In genomic region chr8:3358060-3358459, GRCm38 (mm10) we compare ENCODE assay signal across 8 mouse cellular contexts. TPM values are rescaled to one million over a fixed set of nuclear protein-coding genes. Genes with fewer than 3 reads are reported as not detected.
DNase-seq lines count a peak whose midpoint lies in the region; ATAC-seq and TF ChIP-seq lines count a peak whose summit lies in the region.

No protein-coding gene starts in this region.

- no peak overlapping the region for H3K4me2 ChIP-seq in heart, embryonic 12.5 days
- no peak overlapping the region for H3K4me2 ChIP-seq in limb, embryonic 13.5 days (replicated peaks)
- no peak overlapping the region for H3K4me2 ChIP-seq in neural tube, embryonic 14.5 days (ENCODE audit: low read depth, low read length)

- H3K27ac ChIP-seq in heart, embryonic 12.5 days (ENCODE audit: poor library complexity, severe bottlenecking), result no peak overlapping the region
- H3K27ac ChIP-seq in limb, embryonic 13.5 days, result no peak overlapping the region
- H3K27ac ChIP-seq in neural tube, embryonic 14.5 days (ENCODE audit: low read depth, low read length), result no peak overlapping the region
- H3K27ac ChIP-seq in testis, adult 2 months (ENCODE audit: control insufficient read depth, insufficient read depth, low read depth, low read length), result no peak overlapping the region

- ATAC-seq in heart, embryonic 12.5 days (ENCODE audit: insufficient number of reproducible peaks, low FRiP score), result no peak
- peak; percentile 64; the same call in 1 of the 2 replicates for ATAC-seq in frontal cortex, adult (ENCODE audit: low TSS enrichment)
- peak; percentile 63; the same call in 1 of the 2 replicates for ATAC-seq in limb, embryonic 13.5 days (ENCODE audit: low FRiP score, low read depth)
- ATAC-seq in neural tube, embryonic 14.5 days (ENCODE audit: low read depth), result peak; percentile 58

- peak; percentile 92 for DNase-seq in heart, adult 11 months
- DNase-seq in cerebellum, adult 11 months, result peak; percentile 76
- DNase-seq in kidney, adult 8-10 months, result peak; percentile 54 to 88

- WGBS in heart, embryonic 12.5 days, result 4% methylated on average over 4 of the region's 4 CpGs
- 2% methylated on average over 4 of the region's 4 CpGs for whole genome bisulfite sequencing in limb, embryonic 13.5 days
- WGBS in neural tube, embryonic 14.5 days, result 8% methylated on average over 4 of the region's 4 CpGs

- H3K4me3 ChIP-seq in heart, embryonic 12.5 days, result no peak overlapping the region
- H3K4me3 ChIP-seq in limb, embryonic 13.5 days, result no peak overlapping the region
- no peak overlapping the region for H3K4me3 ChIP-seq in neural tube, embryonic 14.5 days (ENCODE audit: low read depth, low read length)
- H3K4me3 ChIP-seq in testis, adult 2 months (ENCODE audit: control insufficient read depth, low read depth, low read length), result no peak overlapping the region

- TF ChIP-seq POLR2A in testis, adult 2 months (IDR thresholded peaks at IDR 0.05; ENCODE audit: control insufficient read depth, low read depth, low read length), result no peak

- no peaks in the 10 kb centered on the region for H3K36me3 ChIP-seq in heart, embryonic 12.5 days
- no peaks in the 10 kb centered on the region for H3K36me3 ChIP-seq in limb, embryonic 13.5 days
- H3K36me3 ChIP-seq in neural tube, embryonic 14.5 days (ENCODE audit: control insufficient read depth, insufficient read depth, low read length), result no peaks in the 10 kb centered on the region
- no peaks in the 10 kb centered on the region for H3K36me3 ChIP-seq in testis, adult 2 months (ENCODE audit: control insufficient read depth, insufficient read depth, low read length)

- no peaks in the 10 kb centered on the region for H3K27me3 ChIP-seq in heart, embryonic 12.5 days (replicated peaks)
- H3K27me3 ChIP-seq in limb, embryonic 13.5 days, result no peaks in the 10 kb centered on the region
- H3K27me3 ChIP-seq in neural tube, embryonic 14.5 days (ENCODE audit: control insufficient read depth, insufficient read depth, low read length), result no peaks in the 10 kb centered on the region
- no peaks in the 10 kb centered on the region for H3K27me3 ChIP-seq in testis, adult 2 months (ENCODE audit: control insufficient read depth, insufficient read depth, low read length)

- H3K4me1 ChIP-seq in heart, embryonic 12.5 days (replicated peaks), result no peaks in the 10 kb centered on the region
- H3K4me1 ChIP-seq in limb, embryonic 13.5 days, result no peaks in the 10 kb centered on the region
- H3K4me1 ChIP-seq in neural tube, embryonic 14.5 days (ENCODE audit: control insufficient read depth, insufficient read depth, low read length), result no peaks in the 10 kb centered on the region
- H3K4me1 ChIP-seq in testis, adult 2 months (ENCODE audit: control insufficient read depth, insufficient read depth, low read length), result peaks cover 2% of the 10 kb centered on the region; the same call in 1 of the 2 replicates

- H3K9me3 ChIP-seq in heart, embryonic 12.5 days (replicated peaks), result no peaks in the 10 kb centered on the region
- no peaks in the 10 kb centered on the region for H3K9me3 ChIP-seq in limb, embryonic 13.5 days
- no peaks in the 10 kb centered on the region for H3K9me3 ChIP-seq in neural tube, embryonic 14.5 days (ENCODE audit: control insufficient read depth, low read length)

- peak; percentile 83 for TF ChIP-seq CTCF in testis, adult 2 months (IDR thresholded peaks at IDR 0.05; ENCODE audit: control insufficient read depth, insufficient read depth, insufficient replicate concordance, low read depth, low read length)

- H3K9ac ChIP-seq in heart, embryonic 12.5 days, result no peak overlapping the region
- no peak overlapping the region for H3K9ac ChIP-seq in limb, embryonic 13.5 days
- no peak overlapping the region for H3K9ac ChIP-seq in neural tube, embryonic 14.5 days (replicated peaks; ENCODE audit: low read depth, low read length)

RNA-seq across cellular contexts. Expression of gene A430078G23Rik, which starts 4.8 kb away (rescaled TPM):
- not detected in 2 replicates for polyA plus RNA-seq in heart, embryonic 12.5 days (2016; fragmentation: Nextera tagmentation; extraction: Ambion mirVana)
- 0.11 TPM in 1 of 2 replicates, not detected in the other for polyA plus RNA-seq in limb, embryonic 13.5 days (2015; fragmentation: Nextera tagmentation; extraction: Ambion mirVana)
- polyA plus RNA-seq in neural tube, embryonic 14.5 days (2014; fragmentation: Nextera tagmentation; extraction: Ambion mirVana), result not detected in 2 replicates
- 0.13 and 0.46 TPM in 2 replicates for polyA plus RNA-seq in testis, adult 2 months (2012; rRNA removed)

RNA-seq across cellular contexts. Expression of gene Arhgef18, which starts 34.7 kb away (rescaled TPM):
- 7.1 and 8.2 TPM in 2 replicates for polyA plus RNA-seq in heart, embryonic 12.5 days (2016; fragmentation: Nextera tagmentation; extraction: Ambion mirVana)
- polyA plus RNA-seq in limb, embryonic 13.5 days (2015; fragmentation: Nextera tagmentation; extraction: Ambion mirVana), result 8.4 and 10.4 TPM in 2 replicates
- 11.4 and 12.3 TPM in 2 replicates for polyA plus RNA-seq in neural tube, embryonic 14.5 days (2014; fragmentation: Nextera tagmentation; extraction: Ambion mirVana)
- polyA plus RNA-seq in testis, adult 2 months (2012; rRNA removed), result 6.7 and 8.2 TPM in 2 replicates
